Mouse (Mus musculus) forebrain, embryonic 16.5 days (tissue): Measurements from ENCODE around the gene Rundc3a. TPM values are rescaled to one million over a fixed set of nuclear protein-coding genes. Genes with fewer than 3 reads are reported as not detected.
A peak's percentile ranks its signal among the peaks of the same experiment; 100 is the strongest.

Experiments
- ATAC-seq: fragments of 200-750 bp; cut with Nextera tagmentation; 2 replicates; pipeline ENCODE4 v1.8.0; 2017; ENCODE audit warnings: mild to moderate bottlenecking, moderate library complexity
- H3K27ac ChIP-seq: fragments of 300-500 bp; sonication (generic); 2 replicates; pipeline ENCODE4 v1.5.1; 2014; ENCODE audit warnings: low read length, control low read depth
- H3K27me3 ChIP-seq: fragments of 300-500 bp; sonication (generic); replicated peaks from 2 replicates; pipeline ENCODE4 v1.6.1; 2014; ENCODE audit warnings: low read length; ENCODE audit not compliant: control insufficient read depth, insufficient read depth
- H3K36me3 ChIP-seq: fragments of 300-500 bp; sonication (generic); 2 replicates; pipeline ENCODE4 v1.6.1; 2014; ENCODE audit not compliant: control insufficient read depth, insufficient read depth
- H3K4me1 ChIP-seq: fragments of 300-500 bp; sonication (generic); replicated peaks from 2 replicates; pipeline ENCODE4 v1.6.1; 2014; ENCODE audit warnings: low read length; ENCODE audit not compliant: control insufficient read depth, insufficient read depth
- H3K4me2 ChIP-seq: fragments of 300-500 bp; sonication (generic); 2 replicates; pipeline ENCODE4 v1.6.1; 2014; ENCODE audit warnings: mild to moderate bottlenecking, low read length, control low read depth
- H3K4me3 ChIP-seq: fragments of 300-500 bp; sonication (generic); replicated peaks from 2 replicates; pipeline ENCODE4 v1.5.1; 2014; ENCODE audit warnings: mild to moderate bottlenecking, low read length, control low read depth
- H3K9ac ChIP-seq: fragments of 300-500 bp; sonication (generic); replicated peaks from 2 replicates; pipeline ENCODE4 v1.6.1; 2014; ENCODE audit warnings: low read depth, low read length, control low read depth
- H3K9me3 ChIP-seq: fragments of 300-500 bp; sonication (generic); 2 replicates; pipeline ENCODE4 v1.6.1; 2016; ENCODE audit warnings: low read length; ENCODE audit not compliant: control insufficient read depth
- WGBS: fragments of 180-500 bp; shearing (Covaris S2); extraction: QIAGEN DNeasy Blood & Tissue Kit; methylation state at CpG from one replicate; pipeline ENCODE4 v1.1.7; 2014; 5-methylcytosine and 5-hydroxymethylcytosine counted together
- polyA plus RNA-seq: library from polyadenylated mRNA; unstranded; fragments of >200 nt; fragmentation: Nextera tagmentation; extraction: Ambion mirVana; gene quantifications from 2 replicates; pipeline ENCODE4 v1.2.1, GENCODE M21; 2015

The Rundc3a gene
- polyA plus RNA-seq, 1 experiment from 2014 or later: 156 TPM

- Histone ChIP-seq H3K27me3 (no peaks in the 10 kb centered on the region), H3K9ac (no peak overlapping the region), H3K4me3 (no peak overlapping the region), H3K36me3 (no peaks in the 10 kb centered on the region), H3K27ac (no peak overlapping the region), H3K4me2 (no peak overlapping the region), H3K9me3 (no peaks in the 10 kb centered on the region), H3K4me1 (peaks cover 11% of the 10 kb centered on the region)
- 81% methylated on average over 7 of the region's 7 CpGs for WGBS
- no peak for ATAC-seq
Measured at GRCm38 (mm10) chr11:102374108-102374725, 19.0 kb upstream of the Rundc3a start.

GRCm38 (mm10) chr11:102375196-102376173 is 17.7 kb upstream of the Rundc3a start:
- Histone ChIP-seq H3K4me1 (peaks cover 11% of the 10 kb centered on the region), H3K9ac (peak overlapping the region; percentile 15; the same call in 1 of the 2 replicates), H3K4me3 (no peak overlapping the region; the same call in 1 of the 2 replicates), H3K9me3 (no peaks in the 10 kb centered on the region), H3K27ac (no peak overlapping the region), H3K36me3 (no peaks in the 10 kb centered on the region), H3K4me2 (peak overlapping the region; percentile 39), H3K27me3 (no peaks in the 10 kb centered on the region)
- peak; percentile 40; the same call in 1 of the 2 replicates for ATAC-seq
- 5% methylated on average over 23 of the region's 23 CpGs for WGBS

GRCm38 (mm10) chr11:102376196-102376835 is 16.9 kb upstream of the Rundc3a start:
- no peak overlapping the region for H3K9ac ChIP-seq
- peaks cover 11% of the 10 kb centered on the region for H3K4me1 ChIP-seq
- H3K27me3 ChIP-seq: no peaks in the 10 kb centered on the region
- H3K36me3 ChIP-seq: no peaks in the 10 kb centered on the region
- H3K4me3 ChIP-seq: no peak overlapping the region
- H3K27ac ChIP-seq: no peak overlapping the region
- WGBS: 17% methylated on average over 8 of the region's 8 CpGs
- H3K9me3 ChIP-seq: no peaks in the 10 kb centered on the region
- peak overlapping the region; percentile 39 for H3K4me2 ChIP-seq
- no peak for ATAC-seq

- 63% methylated on average over 12 of the region's 12 CpGs for WGBS
- Histone ChIP-seq H3K4me1 (peaks cover 11% of the 10 kb centered on the region), H3K9me3 (no peaks in the 10 kb centered on the region), H3K9ac (no peak overlapping the region), H3K4me3 (no peak overlapping the region), H3K36me3 (no peaks in the 10 kb centered on the region), H3K27ac (no peak overlapping the region), H3K4me2 (no peak overlapping the region), H3K27me3 (no peaks in the 10 kb centered on the region)
- ATAC-seq: no peak
Measured at GRCm38 (mm10) chr11:102377186-102377585, 16.0 kb upstream of the Rundc3a start.

- Histone ChIP-seq H3K9ac (no peak overlapping the region), H3K9me3 (no peaks in the 10 kb centered on the region), H3K4me3 (no peak overlapping the region), H3K27me3 (no peaks in the 10 kb centered on the region), H3K4me1 (peaks cover 11% of the 10 kb centered on the region), H3K4me2 (no peak overlapping the region), H3K27ac (no peak overlapping the region), H3K36me3 (no peaks in the 10 kb centered on the region)
- WGBS: 74% methylated on average over 5 of the region's 5 CpGs
- no peak for ATAC-seq
Measured at GRCm38 (mm10) chr11:102380091-102380490, 13.1 kb upstream of the Rundc3a start.

DNA sequence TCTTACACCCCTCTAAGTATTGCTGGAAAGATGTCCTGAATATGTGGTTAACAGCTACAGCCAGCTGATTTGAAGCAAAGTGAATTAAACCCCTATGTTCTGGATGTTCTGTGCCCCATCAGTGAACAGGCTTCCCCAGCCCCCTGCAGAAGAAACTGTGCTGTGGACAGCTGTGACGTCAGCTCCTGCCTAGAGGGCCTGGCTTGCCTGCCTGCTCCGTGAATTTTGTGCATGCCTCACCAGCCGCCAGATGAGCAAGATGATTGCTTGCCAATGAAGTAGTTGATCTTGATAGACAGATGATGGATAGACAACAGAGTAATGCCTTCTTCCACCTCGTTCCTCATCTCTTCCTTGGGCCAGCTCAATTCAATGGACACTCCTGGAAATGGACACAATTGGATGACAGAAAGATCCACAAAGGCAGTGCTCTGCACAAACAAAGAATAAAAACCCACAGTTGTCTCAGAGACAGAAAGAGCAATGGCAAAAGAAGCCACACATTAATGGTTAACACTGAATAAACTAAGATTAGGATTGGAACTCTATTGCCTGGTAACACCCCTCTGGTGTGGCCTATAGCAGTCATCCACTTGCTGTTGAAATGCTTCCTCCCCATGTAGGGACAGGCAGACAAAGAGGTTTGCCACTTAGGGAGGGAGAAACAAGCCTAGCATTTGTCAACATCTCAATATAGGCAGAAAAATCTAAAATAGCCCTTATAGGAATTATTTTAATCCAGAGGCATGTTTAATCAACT is 11.7 kb upstream of the Rundc3a start:
- Histone ChIP-seq H3K27me3 (no peaks in the 10 kb centered on the region), H3K9ac (no peak overlapping the region), H3K4me2 (no peak overlapping the region), H3K27ac (no peak overlapping the region), H3K4me1 (no peaks in the 10 kb centered on the region), H3K4me3 (no peak overlapping the region), H3K9me3 (no peaks in the 10 kb centered on the region), H3K36me3 (no peaks in the 10 kb centered on the region)
- WGBS: 39% methylated on average over 4 of the region's 4 CpGs
- no peak for ATAC-seq

DNA sequence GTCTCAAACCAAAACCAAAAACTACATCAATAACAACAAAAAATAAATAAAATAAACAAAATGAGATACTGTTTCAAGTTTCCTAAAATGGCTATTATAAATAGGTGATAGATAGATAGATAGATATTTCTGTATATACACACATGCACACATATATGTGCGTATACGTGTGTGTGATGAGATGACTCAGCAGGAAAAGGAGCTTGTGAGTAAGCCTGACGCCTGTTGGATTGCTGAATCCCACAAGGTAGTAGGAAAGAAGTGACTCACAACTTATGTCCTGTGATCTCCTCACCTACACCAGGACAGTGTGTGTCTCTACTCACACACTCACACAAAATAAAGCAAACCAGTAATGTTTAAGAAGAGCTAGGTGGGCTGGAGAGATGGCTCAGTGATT is 10.4 kb upstream of the Rundc3a start:
- H3K4me1 ChIP-seq: no peaks in the 10 kb centered on the region
- no peak for ATAC-seq
- no peak overlapping the region for H3K27ac ChIP-seq
- H3K36me3 ChIP-seq: no peaks in the 10 kb centered on the region
- H3K4me2 ChIP-seq: no peak overlapping the region
- H3K27me3 ChIP-seq: no peaks in the 10 kb centered on the region
- no peaks in the 10 kb centered on the region for H3K9me3 ChIP-seq
- H3K9ac ChIP-seq: no peak overlapping the region
- 82% methylated on average over 3 of the region's 3 CpGs for WGBS
- no peak overlapping the region for H3K4me3 ChIP-seq

DNA sequence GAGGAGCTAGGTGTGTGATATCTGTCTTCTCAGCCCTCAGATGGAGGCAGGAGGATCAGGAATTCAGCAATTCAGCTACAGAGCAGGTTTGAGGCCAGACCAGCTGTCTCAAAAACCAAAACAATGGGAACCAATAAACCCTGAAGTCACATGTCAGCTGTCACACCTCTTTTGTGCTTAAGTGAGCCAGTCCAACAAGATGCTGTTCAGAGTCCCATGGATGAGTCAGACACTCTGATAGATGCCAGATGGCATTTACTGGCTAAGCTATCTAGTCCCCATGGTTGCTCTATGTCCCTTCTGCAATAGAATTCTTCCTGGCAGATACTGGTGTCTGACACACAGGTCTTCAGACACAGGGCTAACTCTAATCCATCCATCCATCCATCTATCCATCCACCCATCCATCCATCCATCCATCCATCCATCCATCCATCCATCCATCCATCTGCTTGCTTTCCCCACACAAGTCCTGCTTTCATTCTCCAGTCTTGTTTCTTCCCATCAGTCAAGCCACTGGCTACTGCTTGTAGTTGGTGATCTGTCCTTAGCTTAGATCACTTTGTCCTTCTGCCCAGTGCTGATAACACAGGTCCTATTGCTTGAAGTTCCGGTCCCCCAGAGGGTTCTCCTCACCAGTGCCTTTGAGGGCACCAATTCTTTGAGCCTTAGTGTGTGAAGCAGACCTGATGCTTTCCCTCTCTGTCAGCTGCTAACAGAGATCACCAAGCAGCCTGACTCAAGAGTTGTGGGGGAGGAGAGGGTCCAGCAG is 9.7 kb upstream of the Rundc3a start:
- Histone ChIP-seq H3K9ac (no peak overlapping the region), H3K27ac (no peak overlapping the region), H3K27me3 (no peaks in the 10 kb centered on the region), H3K4me1 (no peaks in the 10 kb centered on the region), H3K9me3 (no peaks in the 10 kb centered on the region), H3K4me3 (no peak overlapping the region), H3K36me3 (no peaks in the 10 kb centered on the region), H3K4me2 (no peak overlapping the region)
- no peak for ATAC-seq
- WGBS: 92% methylated on average over 1 of the region's 1 CpGs
